Mouse (Mus musculus) left cerebral cortex, postnatal 36 days (tissue): ENCODE data around the gene Snrpa. TPM values are rescaled to one million over a fixed set of nuclear protein-coding genes. Genes with fewer than 3 reads are reported as not detected.

Experiments
- DNase-seq, 2 experiments: peaks; one replicate each; pipeline ENCODE4 v3.0.0; 2021 to 2022; ENCODE audit warnings: low spot score in 2 of 2, mixed read lengths in 1 of 2
- intact Hi-C: fragments of 180-260 bp; cut with DNase I; formaldehyde crosslinking; loops from one replicate; pipeline ENCODE4 v1.15.1; 2025
- total RNA-seq, 2 experiments: library from RNA; stranded (reverse); gene quantifications; 2 replicates each; pipeline ENCODE4 v1.2.3; 2021

The Snrpa gene
- total RNA-seq, 2 experiments from 2014 or later: 78.4 to 80.5 TPM

DNA sequence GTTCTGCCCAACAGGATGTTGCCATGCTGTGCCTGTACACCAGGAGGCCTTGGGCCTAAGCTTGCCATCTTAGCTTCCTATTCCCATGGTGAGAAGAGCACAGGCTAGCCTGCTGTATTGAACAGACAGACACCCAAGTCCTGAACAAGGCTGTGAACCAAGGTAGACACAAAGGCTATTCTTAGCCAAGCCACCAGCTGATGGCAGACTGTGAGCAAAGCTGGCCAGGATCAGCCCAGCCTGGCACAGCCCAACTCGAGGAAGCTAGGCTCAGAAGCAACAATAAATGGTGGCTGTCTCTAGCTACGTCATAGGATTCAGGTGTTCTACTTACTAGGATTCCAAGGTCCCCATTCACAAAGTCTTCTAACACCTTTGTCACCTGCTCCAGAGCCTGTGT, 16.6 kb upstream of the Snrpa start:
- intact Hi-C loops: no loop called here

GRCm38 (mm10) chr7:27203730-27204449, 7.8 kb upstream of the Snrpa start:
- no peak for DNase-seq
- intact Hi-C loops: no loop called here

More for the DNA sequence above, 16.6 kb upstream of the Snrpa start:
- no peak for DNase-seq

GRCm38 (mm10) chr7:27198779-27199178, 2.7 kb upstream of the Snrpa start:
- no peak for DNase-seq
- intact Hi-C loops: no loop called here

GRCm38 (mm10) chr7:27198355-27198754, 2.3 kb upstream of the Snrpa start:
- no peak for DNase-seq
- intact Hi-C loops: no loop called here

DNA sequence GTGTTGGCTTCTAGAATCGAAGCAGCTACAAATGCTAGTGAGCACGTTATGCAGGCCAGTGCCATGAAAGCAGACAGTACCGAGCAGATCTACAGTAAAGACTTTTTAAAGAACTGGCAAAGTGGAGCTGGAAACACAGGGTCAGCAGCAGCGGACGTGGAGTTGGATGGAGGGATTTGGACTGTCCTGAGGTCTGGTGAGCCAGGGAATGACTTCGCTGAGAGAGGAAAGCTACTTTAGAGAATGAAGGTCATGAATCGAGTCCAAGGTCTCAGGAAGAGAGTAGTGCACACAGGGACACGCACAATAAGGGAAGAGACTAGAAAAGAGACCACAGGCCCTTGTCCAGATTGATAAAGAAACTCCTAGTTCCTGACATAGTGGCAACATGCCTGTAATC, 1.6 kb upstream of the Snrpa start:
- intact Hi-C loops: no loop called here

DNA sequence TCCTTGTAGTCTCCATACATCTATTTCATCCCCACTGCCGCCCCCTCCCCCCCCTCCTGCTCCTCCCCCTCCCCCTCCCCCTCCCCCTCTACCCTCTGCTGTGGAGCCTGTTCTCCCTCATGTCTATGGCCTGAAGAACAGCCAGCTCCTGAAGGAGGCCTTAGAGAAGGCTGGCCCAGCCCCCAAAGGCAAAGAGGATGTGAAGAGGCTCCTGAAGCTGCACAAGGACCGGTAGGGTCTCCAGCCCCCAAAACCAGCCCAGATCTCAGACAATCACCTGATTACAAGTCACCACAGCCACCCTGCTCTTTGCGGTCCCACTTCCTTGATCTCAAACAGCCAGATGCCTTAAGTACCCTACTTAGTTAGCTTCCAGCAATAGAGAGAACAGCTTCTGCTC, 1.1 kb upstream of the Snrpa start:
- no peak for DNase-seq
- intact Hi-C loops: no loop called here

More for the DNA sequence above, 1.6 kb upstream of the Snrpa start:
- DNase-seq: no peak

DNA sequence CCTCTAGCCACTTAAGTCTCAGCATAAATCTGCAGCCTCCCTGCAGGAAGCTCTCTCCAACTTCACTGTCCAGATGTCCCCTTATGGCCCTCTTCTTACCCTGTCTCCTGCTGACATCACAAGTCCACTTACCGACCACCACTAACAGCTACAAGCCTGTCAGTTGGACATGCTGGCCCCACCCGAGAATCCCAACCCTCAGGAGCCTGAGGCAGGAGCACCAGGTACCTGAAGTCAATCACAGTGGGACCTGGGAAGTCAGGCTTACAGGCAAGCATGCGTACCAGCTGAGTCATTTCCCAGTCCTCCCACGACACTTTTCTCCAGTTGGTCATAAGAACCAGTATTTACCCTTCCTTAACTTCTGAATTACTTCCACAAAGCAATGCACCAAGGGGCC, 2.3 kb downstream of the Snrpa start:
- intact Hi-C loops: no loop called here

DNA sequence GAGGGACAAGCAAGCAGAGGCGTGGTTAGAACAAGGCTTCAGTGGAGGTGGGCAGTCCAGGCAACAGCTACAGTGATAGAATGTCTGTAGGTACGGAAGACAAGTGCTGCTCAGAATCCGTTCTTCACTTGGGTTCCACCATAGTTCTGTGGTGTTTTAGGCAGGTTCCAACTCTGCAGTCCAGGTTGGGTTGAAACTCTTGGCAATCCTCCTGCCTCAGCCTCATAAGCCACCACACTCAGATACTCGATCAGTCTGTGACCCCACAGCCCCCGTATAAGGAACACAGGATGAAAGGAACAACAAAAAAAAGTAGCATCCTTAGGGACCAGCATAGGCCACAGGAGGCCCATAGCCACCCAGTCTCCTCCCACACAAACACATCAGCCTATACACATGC, 3.6 kb downstream of the Snrpa start:
- no peak for DNase-seq
- intact Hi-C loops: no loop called here

More for the DNA sequence above, 2.3 kb downstream of the Snrpa start:
- DNase-seq: no peak

DNA sequence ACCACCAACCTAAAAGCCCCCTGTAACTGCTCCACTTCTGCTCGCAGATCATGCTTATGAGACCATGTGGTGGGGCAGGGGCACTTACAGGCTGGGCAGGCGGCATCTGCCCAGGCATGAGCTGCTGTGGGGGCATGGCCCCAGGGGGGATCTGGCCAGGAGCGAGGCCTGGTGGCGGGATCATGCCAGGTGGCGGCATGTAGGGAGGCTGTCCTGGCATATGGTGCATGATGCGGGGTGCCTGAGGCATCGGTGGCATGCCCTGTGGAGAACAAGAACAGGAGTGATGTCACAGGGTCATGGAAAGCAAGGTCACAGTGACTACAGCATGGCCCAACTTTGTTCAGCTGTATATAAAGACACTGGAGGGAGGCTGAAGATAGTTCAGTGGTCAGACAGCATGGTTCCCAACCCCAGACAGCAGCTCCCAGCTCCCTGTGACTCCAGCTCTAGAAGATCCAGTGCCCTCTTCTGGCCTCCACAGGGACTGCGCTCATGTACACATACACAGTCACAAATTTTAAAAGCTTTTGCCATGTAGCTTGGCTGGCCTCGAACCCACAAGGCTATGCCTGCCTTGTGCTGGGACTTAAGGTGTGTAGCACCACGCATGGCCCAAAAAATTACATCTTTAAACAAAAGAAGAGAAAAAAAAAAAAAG, 6.7 kb downstream of the Snrpa start:
- intact Hi-C loops: no loop called here

DNA sequence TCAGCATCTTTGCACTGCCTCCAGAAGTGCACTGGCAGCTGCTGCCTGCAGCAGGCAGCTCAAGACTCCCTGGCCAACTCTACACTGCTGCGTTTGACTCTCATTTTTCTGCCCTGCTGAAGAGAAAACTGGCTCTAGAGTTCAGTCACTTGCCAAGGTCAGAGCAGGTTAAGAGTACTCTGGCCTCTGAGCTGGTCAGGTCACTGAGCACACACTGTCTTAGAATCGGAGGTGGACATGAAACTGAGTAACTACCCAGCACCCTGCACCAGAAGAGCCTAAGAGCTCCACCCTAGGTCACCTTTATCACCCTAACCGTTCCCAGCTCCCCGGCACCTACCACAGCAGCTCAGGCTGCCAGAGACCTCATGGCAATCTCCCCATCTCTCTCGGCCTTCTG, 10.1 kb downstream of the Snrpa start:
- no peak for DNase-seq
- intact Hi-C loops: no loop called here

More for the DNA sequence above, 6.7 kb downstream of the Snrpa start:
- no peak for DNase-seq

GRCm38 (mm10) chr7:27184964-27185363, 11.1 kb downstream of the Snrpa start:
- intact Hi-C loops: no loop called here
- no peak for DNase-seq

DNA sequence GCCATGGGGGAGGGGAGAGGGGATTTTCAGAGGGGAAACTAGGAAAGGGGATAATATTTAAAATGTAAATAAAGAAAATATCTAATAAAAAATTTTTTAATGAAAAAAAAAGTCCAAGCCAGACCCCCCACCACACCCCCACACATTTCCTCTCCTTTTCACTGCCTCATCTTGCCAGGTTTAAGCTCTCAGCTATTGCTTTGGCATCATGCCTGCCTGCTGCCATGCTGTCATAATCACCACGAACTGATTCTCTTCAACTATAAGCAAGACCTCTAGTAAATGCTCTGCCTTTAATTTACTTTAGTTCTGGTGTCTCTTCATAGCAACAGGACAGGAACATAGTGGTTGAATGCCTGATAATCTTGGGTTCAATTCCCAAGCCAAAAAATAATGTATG, 13.6 kb downstream of the Snrpa start:
- DNase-seq: no peak
- intact Hi-C loops: no loop called here

DNA sequence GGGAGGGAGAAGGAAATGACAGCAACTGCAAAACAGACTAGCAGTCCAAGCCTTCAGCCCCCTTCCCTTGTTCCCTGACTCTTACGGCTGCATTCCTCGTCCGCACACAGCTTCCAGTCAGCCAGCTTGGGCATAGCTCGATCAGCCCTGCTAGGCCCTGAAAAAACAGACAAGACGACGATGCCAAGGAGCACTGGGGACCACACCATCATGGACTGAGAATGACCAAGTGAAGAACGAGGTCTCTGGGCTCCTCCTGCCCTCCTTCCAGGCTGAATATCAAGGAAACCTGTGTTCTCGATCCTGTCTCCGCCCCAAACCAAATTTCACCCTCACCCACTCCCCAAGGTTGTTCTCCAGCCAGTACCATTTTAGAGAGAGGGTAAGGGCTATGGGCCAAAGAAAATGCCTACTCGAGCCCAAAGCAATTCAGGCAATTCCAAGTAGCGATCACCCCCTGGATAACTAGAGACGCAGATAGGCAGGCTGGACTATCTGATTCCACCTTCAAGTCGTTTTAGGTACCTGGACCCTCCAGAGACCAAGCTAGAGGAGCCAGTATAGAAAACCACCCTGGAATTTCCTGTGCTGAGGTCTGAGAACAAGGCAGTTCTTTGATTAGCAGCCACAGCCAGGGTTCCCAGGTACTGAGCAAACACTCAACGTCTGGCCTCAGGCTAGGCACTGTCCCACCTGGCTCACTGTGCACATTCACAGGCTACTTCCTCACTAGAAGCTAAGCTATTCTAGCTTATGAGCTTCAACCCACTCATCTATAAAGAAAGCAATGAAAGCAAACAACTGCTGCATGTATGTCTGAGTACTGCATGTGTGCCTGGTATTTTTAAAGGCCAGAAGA, 15.0 kb downstream of the Snrpa start, which contains the start of the genes Gm21983 and Mia:
Gene Gm21983 (minus strand): TSS at position 250 of the 859 bp plus-strand sequence.
Gene Mia (minus strand): TSS at position 321 of the 859 bp plus-strand sequence.
- intact Hi-C loops: no loop called here
- no peak for DNase-seq

GRCm38 (mm10) chr7:27180036-27180435, 16.0 kb downstream of the Snrpa start:
- intact Hi-C loops: no loop called here
- DNase-seq: no peak

DNA sequence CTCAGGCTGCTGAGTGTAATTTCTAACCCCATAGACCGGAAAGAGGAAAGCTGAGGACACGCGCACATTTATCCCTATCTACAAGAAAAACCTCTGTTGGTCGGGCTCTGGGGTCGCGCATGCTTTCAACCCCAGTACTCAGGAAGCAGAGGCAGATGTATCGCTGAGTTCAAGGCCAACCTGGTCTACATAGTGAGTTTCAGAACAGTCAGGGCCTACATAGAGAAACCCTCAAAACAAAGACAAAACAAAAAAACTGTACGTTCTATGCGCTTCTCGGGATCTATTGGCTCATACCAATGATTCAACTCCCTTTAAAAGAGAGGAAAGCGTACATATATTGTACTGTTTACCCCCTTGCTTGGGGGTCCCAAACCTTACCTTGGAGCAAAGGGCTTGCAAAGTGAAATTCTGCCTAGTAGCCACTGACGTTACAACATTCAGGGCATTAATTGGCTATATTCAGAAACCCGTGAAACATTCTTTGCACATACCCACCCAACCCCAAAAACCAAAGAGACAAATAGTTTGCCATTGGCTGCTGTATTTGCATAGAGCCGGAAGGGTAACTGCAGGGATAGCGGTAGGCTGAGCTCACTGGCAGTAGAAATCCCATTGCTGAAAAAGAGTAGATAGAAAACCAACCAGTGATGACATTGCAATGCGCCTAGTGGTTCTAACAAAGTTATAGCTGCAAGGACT, 16.7 kb downstream of the Snrpa start:
- no peak for DNase-seq
- intact Hi-C loops: no loop called here

DNA sequence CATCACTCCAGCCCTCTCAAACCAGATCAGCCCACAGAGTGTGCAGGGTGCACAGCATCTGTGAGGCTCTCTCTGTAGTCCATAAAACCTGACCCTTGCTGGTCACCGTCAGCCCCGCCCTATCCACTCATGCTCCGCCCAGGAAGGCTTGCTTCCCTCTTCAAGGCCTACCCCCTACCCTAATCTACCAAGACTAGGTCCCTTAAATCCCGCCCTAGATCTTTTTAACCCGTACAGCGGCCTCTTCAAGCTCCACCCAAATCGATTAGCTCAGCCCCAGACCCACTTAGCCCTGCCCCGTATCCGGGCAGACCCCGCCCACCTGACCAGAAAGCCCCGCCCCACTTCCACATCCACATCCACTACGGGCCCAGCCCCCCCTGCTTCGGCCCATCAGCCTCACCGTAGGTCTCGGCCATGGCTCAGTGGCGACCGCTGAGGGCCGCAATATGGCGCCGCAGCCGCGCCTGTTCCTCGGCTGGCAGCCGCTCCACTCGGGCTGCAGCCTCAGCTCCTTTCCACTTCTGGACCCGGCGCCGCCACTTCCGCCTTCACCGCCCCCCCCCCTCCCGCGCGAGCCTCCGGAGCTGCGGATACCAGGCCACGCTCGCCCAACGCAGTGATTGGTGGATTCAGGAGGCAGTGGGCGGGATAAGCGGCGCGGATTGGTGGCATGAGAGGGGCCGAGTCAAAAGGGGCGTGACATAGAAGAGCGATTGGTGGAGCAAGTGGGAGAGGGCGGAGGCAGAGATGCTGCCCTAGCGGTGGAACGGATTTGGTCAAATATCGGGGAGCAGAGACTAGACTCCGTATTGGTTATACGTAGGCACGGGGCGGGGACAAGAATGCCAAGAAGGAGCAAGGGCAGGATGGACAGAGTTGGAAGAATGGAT, 17.5 kb downstream of the Snrpa start, which contains the start of gene Rab4b:
Gene Rab4b (minus strand): TSS at position 573 of the 893 bp plus-strand sequence.
- peak; percentile 99 to 100 for DNase-seq
- intact Hi-C loops: no loop called here

DNA sequence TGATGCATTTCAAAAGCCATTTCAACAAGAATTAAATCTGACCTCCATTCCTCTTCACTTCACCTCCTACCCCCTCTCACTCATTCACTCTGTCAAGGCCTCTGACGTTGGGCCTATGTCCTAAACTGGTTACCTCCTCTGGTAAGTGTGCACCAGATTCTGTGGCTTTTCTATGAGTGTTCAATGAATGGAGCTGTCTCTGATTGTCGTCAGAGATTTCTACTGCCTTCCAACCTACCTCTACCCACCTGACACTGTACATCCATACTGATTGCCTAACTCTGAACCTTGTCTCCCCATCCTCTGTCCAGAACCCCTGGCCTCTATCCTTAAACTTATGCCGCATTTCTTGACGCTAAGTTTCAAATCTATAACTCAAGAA, 18.1 kb downstream of the Snrpa start:
- intact Hi-C loops: no loop called here

DNA sequence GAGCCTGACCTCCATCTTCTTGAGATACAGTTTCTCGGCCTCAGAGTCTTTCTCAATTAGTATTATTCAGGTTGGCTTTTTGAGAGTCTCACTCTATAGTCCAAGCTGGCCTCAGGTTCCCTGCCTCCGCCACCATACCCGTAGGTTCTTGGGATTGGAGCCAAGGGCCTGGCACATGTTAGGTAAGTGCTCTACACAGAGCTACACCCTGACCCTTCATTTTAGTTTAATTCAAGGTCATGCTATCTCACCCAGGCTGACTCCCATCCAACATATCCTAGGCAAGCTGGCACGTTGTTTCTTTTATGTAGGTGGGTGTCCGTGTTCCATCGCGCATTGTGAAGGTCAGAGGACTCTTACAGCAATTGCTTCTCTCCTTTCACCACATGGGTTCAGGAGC, 21.2 kb downstream of the Snrpa start:
- DNase-seq: no peak
- intact Hi-C loops: no loop called here

More for the DNA sequence above, 18.1 kb downstream of the Snrpa start:
- DNase-seq: no peak

GRCm38 (mm10) chr7:27174496-27174895, 21.6 kb downstream of the Snrpa start:
- DNase-seq: no peak
- intact Hi-C loops: no loop called here
